Mouse (Mus musculus) E14TG2a.4 (cell line): Measurements from ENCODE around the gene Bmp5.

Experiments
- CTCF ChIP-seq: conservative IDR thresholded peaks from 2 replicates; pipeline ENCODE4 v1.5.1; 2014; ENCODE audit warnings: low read length
- NANOG ChIP-seq: IDR thresholded peaks from 2 replicates; pipeline ENCODE4 v1.6.1; 2014; ENCODE audit warnings: borderline replicate concordance, low read length, mixed read lengths
- POU5F1 ChIP-seq: IDR thresholded peaks from 2 replicates; pipeline ENCODE4 v1.6.1; 2014; ENCODE audit warnings: low read length, borderline replicate concordance

- TF ChIP-seq CTCF = no peak
- TF ChIP-seq NANOG = no peak
- no peak for TF ChIP-seq POU5F1
Measured at GRCm38 (mm10) chr9:75762487-75762886, 12.7 kb upstream of the Bmp5 start.
